Mouse (Mus musculus) kidney, adult 2 months (tissue): Measurements from ENCODE around the gene Efcab7.

Source experiments
- CTCF ChIP-seq: fragments of 200-500 bp; conservative IDR thresholded peaks from 2 replicates; pipeline ENCODE4 v1.5.1; 2011; ENCODE audit warnings: low read depth, mild to moderate bottlenecking, control low read depth, low read length, moderate library complexity, mixed read lengths; ENCODE audit not compliant: insufficient read depth, insufficient read length
- POLR2A ChIP-seq: fragments of 200-500 bp; IDR thresholded peaks from one replicate; pipeline ENCODE4 v1.6.1; 2011; ENCODE audit warnings: low read depth, low read length, control low read depth

GRCm38 (mm10) chr4:99931240-99931580, 102.2 kb downstream of the Efcab7 start:
- TF ChIP-seq POLR2A (no peak), CTCF (no peak)
